Mouse (Mus musculus) CH12.LX (cell line): ENCODE data around the gene Noa1. TPM values are rescaled to one million over a fixed set of nuclear protein-coding genes. Genes with fewer than 3 reads are reported as not detected.
A peak's percentile ranks its signal among the peaks of the same experiment; 100 is the strongest.

Experiments used
- DNase-seq: peaks from one replicate; pipeline ENCODE4 v3.0.0-alpha.2; 2013; ENCODE audit errors: extremely low read depth
- H3K27ac ChIP-seq: 2 replicates; pipeline ENCODE4 v1.5.1; 2012; ENCODE audit warnings: low read depth, mild to moderate bottlenecking, control low read depth, moderate library complexity; ENCODE audit not compliant: insufficient read depth
- H3K27me3 ChIP-seq: replicated peaks from 2 replicates; pipeline ENCODE3; 2012; ENCODE audit warnings: inconsistent platforms
- H3K36me3 ChIP-seq, 2 experiments: replicated peaks in 1 of 2; 2 replicates each; pipeline versions ENCODE3 to v1.6.1; 2012; ENCODE audit warnings: inconsistent platforms in 1 of 2, low read length in 1 of 2, mild to moderate bottlenecking in 1 of 2, mixed read lengths in 1 of 2, moderate library complexity in 1 of 2; ENCODE audit not compliant: control insufficient read depth in 1 of 2, insufficient read depth in 1 of 2
- H3K4me1 ChIP-seq, 2 experiments: 2 replicates each; pipeline ENCODE4 v1.6.1; 2012; ENCODE audit warnings: inconsistent platforms in 1 of 2, moderate library complexity in 1 of 2; ENCODE audit not compliant: insufficient read depth in 2 of 2, control insufficient read depth in 1 of 2
- H3K4me2 ChIP-seq: 2 replicates; pipeline ENCODE4 v1.6.1; 2012; ENCODE audit warnings: low read depth, mild to moderate bottlenecking, control low read depth; ENCODE audit not compliant: poor library complexity, insufficient read depth, severe bottlenecking
- H3K4me3 ChIP-seq, 3 experiments: fragments of 150-350 bp in 1 of 3; sonication (generic) in 1 of 3; replicated peaks in 1 of 3; 2 replicates each; pipeline versions ENCODE3 to v1.5.1; 2011 to 2012; ENCODE audit warnings: low read depth in 2 of 3, low read length in 2 of 3, mild to moderate bottlenecking in 2 of 3, moderate library complexity in 2 of 3, control low read depth in 1 of 3, improper control_type of control experiment in 1 of 3, inconsistent platforms in 1 of 3, mixed read lengths in 1 of 3; ENCODE audit not compliant: poor library complexity in 1 of 3
- H3K79me2 ChIP-seq: replicated peaks from 2 replicates; pipeline ENCODE4 v1.6.1; 2012; ENCODE audit warnings: mild to moderate bottlenecking, moderate library complexity; ENCODE audit not compliant: control insufficient read depth, poor library complexity, insufficient read depth, severe bottlenecking; ENCODE audit errors: extremely low read depth
- H3K9ac ChIP-seq: 2 replicates; pipeline ENCODE4 v1.6.1; 2012; ENCODE audit warnings: low read depth, mild to moderate bottlenecking, control low read depth, moderate library complexity; ENCODE audit not compliant: insufficient read depth
- H3K9me3 ChIP-seq: replicated peaks from 2 replicates; pipeline ENCODE3; 2012; ENCODE audit warnings: low read length, inconsistent platforms, mixed read lengths
- BHLHE40 ChIP-seq: IDR thresholded peaks from 2 replicates; pipeline ENCODE4 v1.6.1; 2011; ENCODE audit warnings: mild to moderate bottlenecking, low read depth, low read length, improper control_type of control experiment
- CHD1 ChIP-seq: IDR thresholded peaks from 2 replicates; pipeline ENCODE4 v1.6.1; 2012; ENCODE audit warnings: low read depth, low read length, improper control_type of control experiment, inconsistent platforms
- CHD2 ChIP-seq: IDR thresholded peaks from 2 replicates; pipeline ENCODE4 v1.6.1; 2011; ENCODE audit warnings: low read length, improper control_type of control experiment
- CTCF ChIP-seq, 2 experiments: IDR thresholded peaks in 1 of 2; conservative IDR thresholded peaks in 1 of 2; 2 replicates each; pipeline ENCODE4 v1.5.1; 2011 to 2012; ENCODE audit warnings: low read depth in 2 of 2, low read length in 2 of 2, improper control_type of control experiment in 1 of 2, inconsistent platforms in 1 of 2, mild to moderate bottlenecking in 1 of 2, moderate library complexity in 1 of 2
- E2F4 ChIP-seq: IDR thresholded peaks from 2 replicates; pipeline ENCODE4 v1.6.1; 2011; ENCODE audit warnings: low read depth, low read length, improper control_type of control experiment; ENCODE audit not compliant: insufficient replicate concordance
- ELF1 ChIP-seq: IDR thresholded peaks from 2 replicates; pipeline ENCODE4 v1.6.1; 2014; ENCODE audit warnings: low read depth, mild to moderate bottlenecking, inconsistent platforms, low read length, improper control_type of control experiment
- EP300 ChIP-seq: IDR thresholded peaks from 2 replicates; pipeline ENCODE4 v1.6.1; 2011; ENCODE audit warnings: low read length, improper control_type of control experiment
- ETS1 ChIP-seq: conservative IDR thresholded peaks from 2 replicates; pipeline ENCODE4 v1.6.1; 2012; ENCODE audit warnings: low read depth, mild to moderate bottlenecking, inconsistent platforms, low read length, improper control_type of control experiment, moderate library complexity
- GABPA ChIP-seq: IDR thresholded peaks from 2 replicates; pipeline ENCODE4 v1.6.1; 2012; ENCODE audit warnings: low read depth, low read length, improper control_type of control experiment, inconsistent platforms; ENCODE audit not compliant: insufficient replicate concordance
- HCFC1 ChIP-seq: IDR thresholded peaks from 2 replicates; pipeline ENCODE4 v1.6.1; 2012; ENCODE audit warnings: low read depth, mild to moderate bottlenecking, inconsistent platforms, low read length, improper control_type of control experiment
- IRF4 ChIP-seq: IDR thresholded peaks from 2 replicates; pipeline ENCODE4 v1.6.1; 2014; ENCODE audit warnings: low read depth, mild to moderate bottlenecking, inconsistent platforms, low read length, improper control_type of control experiment
- JUN ChIP-seq: IDR thresholded peaks from 2 replicates; pipeline ENCODE4 v1.6.1; 2011; ENCODE audit warnings: low read depth, mild to moderate bottlenecking, low read length, improper control_type of control experiment, moderate library complexity; ENCODE audit not compliant: insufficient read depth
- JUND ChIP-seq: conservative IDR thresholded peaks from 2 replicates; pipeline ENCODE4 v1.6.1; 2011; ENCODE audit warnings: low read depth, low read length, improper control_type of control experiment
- KAT2A ChIP-seq: IDR thresholded peaks from 2 replicates; pipeline ENCODE4 v1.6.1; 2012; ENCODE audit warnings: low read length, improper control_type of control experiment, inconsistent platforms; ENCODE audit not compliant: insufficient replicate concordance
- MAFK ChIP-seq: IDR thresholded peaks from 2 replicates; pipeline ENCODE4 v1.6.1; 2011; ENCODE audit warnings: low read length, improper control_type of control experiment; ENCODE audit not compliant: insufficient replicate concordance
- MAX ChIP-seq: IDR thresholded peaks from 2 replicates; pipeline ENCODE4 v1.6.1; 2011; ENCODE audit warnings: low read length, improper control_type of control experiment
- MAZ ChIP-seq: IDR thresholded peaks from 2 replicates; pipeline ENCODE4 v1.6.1; 2012; ENCODE audit warnings: low read depth, mild to moderate bottlenecking, inconsistent platforms, low read length, improper control_type of control experiment, moderate library complexity
- MEF2A ChIP-seq: IDR thresholded peaks from 2 replicates; pipeline ENCODE4 v1.6.1; 2014; ENCODE audit warnings: low read depth, mild to moderate bottlenecking, inconsistent platforms, low read length, improper control_type of control experiment, borderline replicate concordance
- MXI1 ChIP-seq: IDR thresholded peaks from 2 replicates; pipeline ENCODE4 v1.6.1; 2011; ENCODE audit warnings: mild to moderate bottlenecking, low read depth, low read length, improper control_type of control experiment
- MYC ChIP-seq: IDR thresholded peaks from 2 replicates; pipeline ENCODE4 v1.6.1; 2011; ENCODE audit warnings: low read depth, mild to moderate bottlenecking, improper control_type of control experiment, low read length
- NELFE ChIP-seq: IDR thresholded peaks from 2 replicates; pipeline ENCODE4 v1.6.1; 2011; ENCODE audit warnings: low read depth, low read length, improper control_type of control experiment
- NRF1 ChIP-seq: IDR thresholded peaks from 2 replicates; pipeline ENCODE4 v1.6.1; 2014; ENCODE audit warnings: low read depth, mild to moderate bottlenecking, inconsistent platforms, low read length, improper control_type of control experiment, moderate library complexity
- PAX5 ChIP-seq: IDR thresholded peaks from 2 replicates; pipeline ENCODE4 v1.6.1; 2012; ENCODE audit warnings: low read length, inconsistent platforms, mixed read lengths
- POLR2A ChIP-seq: IDR thresholded peaks from 2 replicates; pipeline ENCODE4 v1.6.1; 2011; ENCODE audit warnings: low read depth, mild to moderate bottlenecking, improper control_type of control experiment, low read length
- POLR2AphosphoS2 ChIP-seq: IDR thresholded peaks from 2 replicates; pipeline ENCODE4 v1.6.1; 2011; ENCODE audit warnings: low read depth, low read length, improper control_type of control experiment
- RAD21 ChIP-seq: IDR thresholded peaks from 2 replicates; pipeline ENCODE4 v1.6.1; 2011; ENCODE audit warnings: low read depth, mild to moderate bottlenecking, low read length, improper control_type of control experiment, moderate library complexity
- RCOR1 ChIP-seq: conservative IDR thresholded peaks from 2 replicates; pipeline ENCODE4 v1.6.1; 2012; ENCODE audit warnings: low read depth, mild to moderate bottlenecking, inconsistent platforms, low read length, improper control_type of control experiment
- SIN3A ChIP-seq: IDR thresholded peaks from 2 replicates; pipeline ENCODE4 v1.6.1; 2012; ENCODE audit warnings: low read length, improper control_type of control experiment, inconsistent platforms
- SMC3 ChIP-seq: IDR thresholded peaks from 2 replicates; pipeline ENCODE4 v1.6.1; 2011; ENCODE audit warnings: low read depth, low read length, improper control_type of control experiment
- TBP ChIP-seq: conservative IDR thresholded peaks from 2 replicates; pipeline ENCODE4 v1.6.1; 2011; ENCODE audit warnings: low read depth, low read length, improper control_type of control experiment
- TCF12 ChIP-seq: IDR thresholded peaks from 2 replicates; pipeline ENCODE4 v1.6.1; 2014; ENCODE audit warnings: low read depth, mild to moderate bottlenecking, inconsistent platforms, low read length, improper control_type of control experiment
- UBTF ChIP-seq: IDR thresholded peaks from 2 replicates; pipeline ENCODE4 v1.6.1; 2012; ENCODE audit warnings: low read depth, mild to moderate bottlenecking, inconsistent platforms, low read length, improper control_type of control experiment, moderate library complexity
- USF1 ChIP-seq: IDR thresholded peaks from 2 replicates; pipeline ENCODE4 v1.6.1; 2014; ENCODE audit warnings: low read depth, mild to moderate bottlenecking, inconsistent platforms, low read length, improper control_type of control experiment
- USF2 ChIP-seq: conservative IDR thresholded peaks from 2 replicates; pipeline ENCODE4 v1.6.1; 2011; ENCODE audit warnings: low read depth, low read length, improper control_type of control experiment
- ZC3H11A ChIP-seq: IDR thresholded peaks from 2 replicates; pipeline ENCODE4 v1.6.1; 2012; ENCODE audit warnings: low read depth, mild to moderate bottlenecking, inconsistent platforms, low read length, improper control_type of control experiment
- ZKSCAN1 ChIP-seq: IDR thresholded peaks from 2 replicates; pipeline ENCODE4 v1.6.1; 2012; ENCODE audit warnings: low read depth, inconsistent platforms, low read length, improper control_type of control experiment, borderline replicate concordance
- ZMIZ1 ChIP-seq: IDR thresholded peaks from 2 replicates; pipeline ENCODE4 v1.6.1; 2012; ENCODE audit warnings: low read depth, mild to moderate bottlenecking, inconsistent platforms, low read length, improper control_type of control experiment
- ZNF384 ChIP-seq: IDR thresholded peaks from 2 replicates; pipeline ENCODE4 v1.6.1; 2012; ENCODE audit warnings: low read depth, low read length, improper control_type of control experiment, inconsistent platforms
- dilution Hi-C: fragments of 300-500 bp; cut with MboI; formaldehyde crosslinking; loops from 2 replicates; pipeline ENCODE4 v1.14.3; 2020; ENCODE audit warnings: low sequenced_read_pairs; ENCODE audit not compliant: extremely low pct_unique_long_range_greater_than_20kb, extremely low pct_ligation_motif_present
- in situ Hi-C: fragments of 300-500 bp; cut with MboI; formaldehyde crosslinking; loops from 3 replicates; pipeline ENCODE4 v1.14.3; 2019; ENCODE audit warnings: low sequenced_read_pairs, low pct_ligation_motif_present, low pct_unique_long_range_greater_than_20kb, mixed read lengths
- polyA plus RNA-seq: library from polyadenylated mRNA; unstranded; fragments of >175 nt; gene quantifications from 2 replicates; pipeline ENCODE4 v1.2.1, GENCODE M21; 2012; ENCODE audit warnings: low read depth; ENCODE audit not compliant: insufficient read length
- total RNA-seq, 2 experiments: library from RNA; depleted of rRNA; stranded (reverse); fragments of 300-350 nt in 1 of 2; fragments of >200 nt in 1 of 2; gene quantifications; 2 replicates each; pipeline ENCODE4 v1.2.3; 2012 to 2014

Gene Noa1
- total and polyA plus RNA-seq, 3 experiments, result 33.0 to 60.7 (median 45.7) TPM

DNA sequence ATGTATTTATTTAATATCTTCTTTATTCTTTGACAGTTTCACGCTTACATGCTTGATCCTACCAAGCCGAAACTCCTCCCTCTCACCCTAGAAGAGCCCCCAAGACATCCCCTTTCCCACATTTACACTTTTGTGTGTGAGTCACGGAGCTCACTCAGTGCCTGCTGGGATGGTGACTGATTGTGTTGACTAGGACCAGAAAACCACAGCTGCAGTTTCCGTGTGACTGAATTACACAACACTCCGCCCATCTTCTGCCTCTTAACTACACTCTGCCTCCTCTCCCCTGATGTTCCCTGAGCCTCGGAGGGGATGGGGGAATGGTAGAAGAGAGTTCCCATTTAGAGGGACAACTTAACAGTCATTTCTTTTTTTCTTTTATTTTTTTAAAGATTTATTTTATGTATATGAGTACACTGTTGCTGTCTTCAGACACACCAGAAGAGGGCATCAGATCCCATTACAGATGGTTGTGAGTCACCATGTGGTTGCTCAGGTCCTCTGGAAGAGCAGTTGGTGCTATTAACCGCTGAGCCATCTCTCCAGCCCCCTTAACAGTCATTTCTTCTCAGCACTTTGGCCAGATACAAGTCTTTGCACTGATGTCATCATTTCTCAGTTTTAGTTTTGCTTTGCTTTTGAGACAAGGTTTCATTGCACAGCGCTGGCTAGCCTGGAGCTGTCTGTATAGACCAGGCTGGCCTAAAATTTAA is 57.6 kb downstream of the Noa1 start:
- dilution Hi-C loops, result no loop called here
- Histone ChIP-seq H3K4me3 (peak overlapping the region in 2 of 3 experiments; percentile 27 to 34), H3K27ac (peak overlapping the region; percentile 91)

GRCm38 (mm10) chr5:77251656-77252055 is 58.2 kb downstream of the Noa1 start:
- TF ChIP-seq RCOR1 (no peak), SIN3A (no peak), MXI1 (no peak), ETS1 (no peak), IRF4 (peak; percentile 28), JUND (0 out of 2 replicates have a peak, but pooled peaks have one; percentile 14), JUN (0 out of 2 replicates have a peak, but pooled peaks have one; percentile 2), TCF12 (0 out of 2 replicates have a peak, but pooled peaks have one; percentile 2), EP300 (peak; percentile 21; the same call in 1 of the 2 replicates)
- Histone ChIP-seq H3K9me3 (no peaks in the 10 kb centered on the region), H3K4me3 (peak overlapping the region in 1 of 3 experiments; percentile 27), H3K27ac (peak overlapping the region; percentile 91), H3K27me3 (no peaks in the 10 kb centered on the region), H3K36me3 (no peaks in the 10 kb centered on the region), H3K9ac (peak overlapping the region; percentile 13), H3K79me2 (no peaks in the 10 kb centered on the region), H3K4me1 (peaks cover 8 to 48% of the 10 kb centered on the region in 2 experiments), H3K4me2 (peak overlapping the region; percentile 57)
- in situ Hi-C loops, result loop anchor here (5.0 kb wide), 1 partner anchor 51 kb away; no protein-coding TSS in a partner anchor
- DNase-seq, result peak; percentile 54
- dilution Hi-C loops, result no loop called here

More for the DNA sequence above, 57.6 kb downstream of the Noa1 start:
- H3K4me2 ChIP-seq, result peak overlapping the region; percentile 31; the same call in 1 of the 2 replicates
- peak; percentile 96 for TF ChIP-seq ETS1
- TF ChIP-seq JUN, result peak; percentile 91
- peak; percentile 25; the same call in 1 of the 2 replicates for TF ChIP-seq ZNF384
- TF ChIP-seq PAX5, result no peak
- TF ChIP-seq EP300, result peak; percentile 86
- 0 out of 2 replicates have a peak, but pooled peaks have one; percentile 14 for TF ChIP-seq MAX
- 0 out of 2 replicates have a peak, but pooled peaks have one; percentile 34 for TF ChIP-seq MAZ
- peak; percentile 33; the same call in 1 of the 2 replicates for TF ChIP-seq MXI1
- peak; percentile 52; the same call in 1 of the 2 replicates for TF ChIP-seq TCF12
- TF ChIP-seq E2F4, result no peak
- no peak for TF ChIP-seq UBTF
- no peak for TF ChIP-seq KAT2A
- peak; percentile 31; the same call in 1 of the 2 replicates for TF ChIP-seq SMC3
- peak; percentile 88 for TF ChIP-seq JUND
- no peak for TF ChIP-seq NRF1
- TF ChIP-seq RAD21, result peak; percentile 18
- TF ChIP-seq CHD2, result peak; percentile 26; the same call in 1 of the 2 replicates
- peak; percentile 91 for TF ChIP-seq IRF4
- peak; percentile 72; the same call in 1 of the 2 replicates for TF ChIP-seq MAFK
- no peak for TF ChIP-seq ZMIZ1
- TF ChIP-seq ZC3H11A, result no peak
- TF ChIP-seq BHLHE40, result peak; percentile 64
- TF ChIP-seq MEF2A, result no peak
- no peak for TF ChIP-seq USF1
- no peak for TF ChIP-seq POLR2AphosphoS2
- TF ChIP-seq ZKSCAN1, result no peak
- peak; percentile 43; the same call in 1 of the 2 replicates for TF ChIP-seq HCFC1
- TF ChIP-seq RCOR1, result peak; percentile 38
- peak in 1 of 2 experiments; percentile 50; a peak in 2 of 4 replicates for TF ChIP-seq CTCF (conservative IDR thresholded peaks at IDR 0.05 in 1 of 2, IDR thresholded peaks at IDR 0.05 in 1 of 2; ENCODE audit: low read depth in 2 of 2, low read length in 2 of 2)
- TF ChIP-seq MYC, result peak; percentile 94
- no peak for TF ChIP-seq NELFE
- no peak for TF ChIP-seq GABPA
- TF ChIP-seq SIN3A, result peak; percentile 75
- TF ChIP-seq POLR2A, result no peak; the same call in 1 of the 2 replicates
- TF ChIP-seq USF2, result no peak
- no peak for TF ChIP-seq CHD1
- no peak for TF ChIP-seq TBP
- no peak for TF ChIP-seq ELF1
- H3K27me3 ChIP-seq, result no peaks in the 10 kb centered on the region
- no peaks in the 10 kb centered on the region for H3K9me3 ChIP-seq
- peak overlapping the region; percentile 13 for H3K9ac ChIP-seq
- in situ Hi-C loops, result loop anchor here (5.0 kb wide), 1 partner anchor 50 kb away; no protein-coding TSS in a partner anchor
- H3K4me1 ChIP-seq, result peaks cover 8 to 50% of the 10 kb centered on the region in 2 experiments
- H3K36me3 ChIP-seq, result no peaks in the 10 kb centered on the region
- no peaks in the 10 kb centered on the region for H3K79me2 ChIP-seq
- DNase-seq, result peak; percentile 88
